Mouse (Mus musculus) urinary bladder, adult 18-20 months (tissue): Measurements from ENCODE around the gene Dmwd.
"Not testable (repeated sequence)": the region's sequence is repeated elsewhere in the genome, so short reads cannot be mapped to it uniquely, and the experiment has no call there.

Experiments used
- DNase-seq, 2 experiments: peaks; one replicate each; pipeline ENCODE4 v3.0.0; 2022; ENCODE audit warnings: low spot score in 2 of 2, mixed read lengths in 2 of 2

Gene Dmwd

DNA sequence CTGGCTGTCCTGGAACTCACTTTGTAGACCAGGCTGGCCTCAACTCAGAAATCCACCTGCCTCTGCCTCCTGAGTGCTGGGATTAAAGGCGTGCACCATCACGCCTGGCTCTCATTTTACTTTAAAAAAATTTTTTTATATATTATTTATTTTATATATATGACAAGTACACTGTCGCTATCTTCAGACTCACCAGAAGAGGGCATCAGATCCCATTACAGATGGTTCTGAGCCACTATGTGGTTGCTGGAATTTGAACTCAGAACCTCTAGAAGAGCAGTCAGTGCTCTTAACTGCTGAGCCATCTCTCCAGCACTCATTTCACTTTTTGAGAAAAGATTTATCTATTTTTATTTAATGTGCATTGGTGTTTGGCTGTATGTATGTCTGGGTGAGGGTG is 5.0 kb upstream of the Dmwd start:
- not testable (repeated sequence) for DNase-seq

GRCm38 (mm10) chr7:19073504-19073903 is 2.5 kb upstream of the Dmwd start:
- no peak for DNase-seq

- DNase-seq = no peak
These were observed 1.5 kb upstream of the Dmwd start for GRCm38 (mm10) chr7:19074494-19074893.

DNA sequence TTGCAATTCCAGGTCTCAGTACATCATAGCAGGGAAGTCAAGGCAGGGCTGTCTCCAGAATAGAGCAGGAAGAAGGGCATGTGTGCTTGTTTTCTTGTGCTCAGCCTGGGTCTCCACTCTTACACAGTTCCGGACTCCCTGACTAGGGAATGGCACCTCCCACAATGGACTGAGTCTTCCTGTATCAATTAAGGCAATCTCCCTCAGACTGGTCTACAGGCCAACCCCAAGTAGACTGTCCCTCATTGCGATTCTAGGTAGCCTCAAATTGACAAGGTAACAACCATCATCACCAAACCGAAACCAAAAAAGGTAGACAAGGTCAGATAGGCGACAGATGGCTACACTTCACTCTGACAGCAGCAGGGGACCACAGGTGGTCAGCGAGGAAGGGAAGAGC is 796 bp upstream of the Dmwd start:
- DNase-seq = no peak

- DNase-seq = no peak
These were observed 562 bp downstream of the Dmwd start for GRCm38 (mm10) chr7:19076586-19076991.

DNA sequence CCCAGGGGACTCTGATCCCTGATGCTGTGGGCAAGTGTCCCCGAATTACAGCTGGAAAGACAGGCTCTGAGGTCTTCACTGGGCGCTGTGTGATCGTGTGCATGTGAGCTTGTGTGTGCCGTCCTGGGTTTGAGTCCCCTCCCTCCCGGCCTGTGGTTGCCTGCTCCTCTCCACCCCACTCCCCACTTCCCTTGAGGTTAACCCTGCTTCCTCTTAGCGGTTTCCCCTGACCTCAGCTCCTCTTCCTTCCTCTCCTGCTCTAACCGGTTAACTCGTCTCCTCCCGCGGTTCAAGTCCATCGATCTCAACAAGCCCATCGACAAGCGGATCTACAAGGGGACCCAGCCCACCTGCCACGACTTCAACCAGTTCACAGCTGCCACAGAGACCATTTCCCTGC is 1.7 kb downstream of the Dmwd start:
- DNase-seq = no peak

DNA sequence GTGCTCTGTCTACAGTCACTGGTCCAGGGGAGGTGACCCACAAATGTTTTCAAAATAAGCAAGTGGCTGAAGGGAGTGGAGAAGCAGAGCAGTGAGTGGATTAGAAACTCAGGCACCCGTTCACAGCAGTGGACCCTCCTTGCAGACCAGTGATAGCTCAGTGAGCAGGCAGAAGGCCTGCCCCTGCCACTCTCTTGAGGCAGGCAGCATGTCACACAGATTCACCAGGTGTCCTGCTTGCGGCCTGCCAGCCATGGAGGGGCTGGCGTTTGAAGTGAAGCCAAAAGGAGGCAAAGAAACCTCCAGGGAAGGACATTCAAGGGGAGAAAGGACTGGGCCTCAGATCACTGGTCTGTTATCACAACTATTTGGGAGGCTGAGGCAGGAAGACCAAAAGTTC is 2.7 kb downstream of the Dmwd start:
- DNase-seq = no peak

GRCm38 (mm10) chr7:19080451-19080950 is 4.5 kb downstream of the Dmwd start:
- DNase-seq = no peak

GRCm38 (mm10) chr7:19082171-19082570 is 6.1 kb downstream of the Dmwd start:
- no peak for DNase-seq

GRCm38 (mm10) chr7:19083096-19083495 is 7.1 kb downstream of the Dmwd start:
- DNase-seq = no peak

DNA sequence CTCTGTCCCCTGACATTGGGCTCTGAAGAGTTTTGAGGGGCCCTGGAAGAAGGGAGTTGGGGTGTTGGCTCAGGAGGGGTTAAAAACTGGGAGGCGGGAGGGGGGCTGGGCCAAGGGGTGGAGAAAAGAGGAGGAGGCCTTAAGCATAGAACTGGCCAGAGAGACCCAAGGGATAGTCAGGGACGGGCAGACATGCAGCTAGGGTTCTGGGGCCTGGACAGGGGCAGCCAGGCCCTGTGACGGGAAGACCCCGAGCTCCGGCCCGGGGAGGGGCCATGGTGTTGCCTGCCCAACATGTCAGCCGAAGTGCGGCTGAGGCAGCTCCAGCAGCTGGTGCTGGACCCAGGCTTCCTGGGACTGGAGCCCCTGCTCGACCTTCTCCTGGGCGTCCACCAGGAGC is 7.7 kb downstream of the Dmwd start, which contains the start of gene Dmpk:
Dmpk (plus strand) TSS at position 149 of the 400 bp plus-strand sequence.
- DNase-seq = no peak

DNA sequence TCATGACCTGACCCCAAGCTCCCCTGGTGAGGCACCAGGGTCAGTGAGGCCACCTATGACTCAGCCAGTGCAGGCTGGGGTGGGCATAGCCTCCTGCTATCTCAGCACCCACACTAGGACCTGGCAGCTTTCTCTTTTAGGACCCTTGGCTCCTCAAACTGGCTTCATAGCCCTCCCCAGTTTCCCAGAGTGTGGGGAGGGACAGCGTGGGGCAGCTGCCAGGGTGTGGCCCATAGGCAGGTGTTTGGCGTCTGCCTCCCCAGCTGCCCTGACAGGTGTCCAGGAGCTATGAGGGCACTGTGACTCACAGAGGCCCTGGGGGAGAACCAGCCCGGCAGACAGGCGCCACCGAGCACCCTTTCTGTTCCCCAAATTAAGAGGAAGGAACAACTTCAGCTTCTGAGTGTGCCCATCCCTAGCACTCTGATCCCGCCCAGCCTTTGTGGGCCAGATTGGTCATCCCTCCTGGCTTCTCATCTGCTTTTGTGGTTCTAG is 8.3 kb downstream of the Dmwd start:
- DNase-seq = peak; percentile 42 to 46

DNA sequence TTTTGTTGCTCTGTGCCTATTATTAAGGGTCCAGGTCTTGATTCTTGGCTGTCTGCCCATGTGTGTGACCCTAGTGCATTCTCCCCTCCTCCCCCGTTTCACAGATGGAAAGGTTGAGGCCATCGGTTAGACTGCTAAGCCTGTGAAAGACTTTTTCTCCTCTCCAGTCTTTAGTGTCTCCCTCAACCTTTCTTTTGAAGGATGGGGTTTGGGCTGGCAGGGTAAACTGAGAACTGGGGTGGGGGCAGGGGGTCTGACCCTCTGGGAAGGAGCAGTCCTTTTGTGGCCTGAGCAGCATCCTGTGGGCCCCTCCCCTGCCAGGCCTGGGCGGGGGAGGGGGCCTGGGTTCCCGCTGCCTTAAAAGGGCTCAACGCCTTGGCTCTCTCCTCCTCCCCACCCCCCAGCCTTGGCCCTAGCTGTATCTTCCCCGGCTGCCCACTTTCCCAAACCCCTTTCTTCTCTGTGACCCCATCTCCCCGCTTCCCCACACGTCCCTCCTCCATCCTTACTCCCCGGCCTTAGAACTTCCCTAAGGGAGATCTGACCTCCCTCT is 9.0 kb downstream of the Dmwd start:
- no peak for DNase-seq

DNA sequence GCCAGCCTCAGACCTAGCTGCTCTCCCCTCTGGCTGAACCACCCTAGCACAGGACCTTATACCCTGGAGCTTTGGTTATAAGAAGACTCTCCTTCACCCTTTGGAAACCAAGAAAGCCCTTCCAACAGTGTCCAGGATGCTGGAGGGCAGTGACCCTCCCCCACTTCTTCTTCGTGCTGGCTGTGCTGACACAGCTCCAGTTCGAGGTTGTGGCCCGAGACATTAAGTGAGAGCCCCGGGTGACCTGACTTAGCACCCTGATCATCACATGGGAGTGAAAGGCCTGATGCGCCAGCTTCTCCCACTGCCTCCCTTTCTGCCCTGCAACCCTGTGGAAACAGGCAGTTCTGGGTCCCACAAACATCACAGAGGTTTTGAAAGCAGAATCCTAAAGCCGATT is 9.5 kb downstream of the Dmwd start:
- no peak for DNase-seq

GRCm38 (mm10) chr7:19086042-19086441 is 10.0 kb downstream of the Dmwd start:
- peak in 1 of 2 experiments; percentile 45 for DNase-seq

- no peak for DNase-seq
These were observed 10.7 kb downstream of the Dmwd start for GRCm38 (mm10) chr7:19086760-19087159.

GRCm38 (mm10) chr7:19088813-19089212 is 12.8 kb downstream of the Dmwd start:
- DNase-seq = no peak

GRCm38 (mm10) chr7:19091913-19092312 is 15.9 kb downstream of the Dmwd start:
- no peak for DNase-seq

DNA sequence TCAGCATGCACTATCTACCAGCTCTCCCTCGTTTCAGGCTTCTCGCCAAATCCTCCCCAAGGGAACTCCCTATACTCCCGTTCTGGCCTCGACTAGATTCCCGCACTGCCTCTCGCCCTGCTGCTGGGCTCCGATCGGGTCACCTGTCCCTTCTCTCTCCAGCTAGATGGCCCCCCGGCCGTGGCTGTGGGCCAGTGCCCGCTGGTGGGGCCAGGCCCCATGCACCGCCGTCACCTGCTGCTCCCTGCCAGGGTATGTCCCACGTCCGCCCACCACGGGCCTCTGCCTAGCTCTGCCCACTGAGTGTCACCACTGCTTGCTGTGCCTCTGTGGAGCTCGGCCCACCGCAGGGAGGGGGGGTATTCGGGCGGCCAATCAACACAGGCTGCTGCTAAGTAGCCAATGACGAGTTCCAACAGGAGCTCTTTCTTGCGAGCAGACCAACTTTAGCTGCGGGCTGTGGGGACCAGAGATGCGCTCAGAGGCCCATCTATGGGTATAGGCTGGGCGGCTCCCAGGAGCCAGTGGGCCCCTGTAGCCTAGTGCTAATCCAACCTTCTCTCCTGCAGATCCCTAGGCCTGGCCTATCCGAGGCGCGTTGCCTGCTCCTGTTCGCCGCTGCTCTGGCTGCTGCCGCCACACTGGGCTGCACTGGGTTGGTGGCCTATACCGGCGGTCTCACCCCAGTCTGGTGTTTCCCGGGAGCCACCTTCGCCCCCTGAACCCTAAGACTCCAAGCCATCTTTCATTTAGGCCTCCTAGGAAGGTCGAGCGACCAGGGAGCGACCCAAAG is 16.6 kb downstream of the Dmwd start:
- DNase-seq = peak; percentile 45 to 48

GRCm38 (mm10) chr7:19093174-19093521 is 17.1 kb downstream of the Dmwd start:
- DNase-seq = peak; percentile 78 to 82

GRCm38 (mm10) chr7:19093537-19094385 is 17.7 kb downstream of the Dmwd start:
- peak; percentile 88 to 95 for DNase-seq

DNA sequence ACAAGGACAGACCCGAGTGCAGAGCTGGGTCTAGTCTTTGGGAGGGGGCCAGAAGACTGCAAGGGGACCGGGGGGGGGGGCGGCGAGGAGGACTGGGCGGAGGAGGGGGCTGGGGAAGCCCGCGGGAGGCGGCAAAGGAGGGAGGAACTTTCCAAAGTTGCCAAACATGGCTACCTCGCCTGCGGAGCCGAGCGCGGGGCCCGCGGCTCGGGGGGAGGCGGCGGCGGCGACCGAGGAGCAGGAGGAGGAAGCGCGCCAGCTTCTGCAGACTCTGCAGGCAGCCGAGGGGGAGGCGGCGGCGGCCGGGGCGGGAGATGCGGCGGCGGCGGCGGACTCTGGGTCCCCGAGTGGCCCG is 18.4 kb downstream of the Dmwd start, which contains the start of gene Six5:
Six5 (plus strand) TSS at position 124 of the 355 bp plus-strand sequence.
- no peak for DNase-seq
